Mouse (Mus musculus) embryonic fibroblast, embryonic 13.5 days (primary cell): ENCODE measurements at regions not wholly inside any gene's neighbourhood (a gene's known extent, or its start where the extent isn't known, plus 50 kb on each side); places are given as distances from the start of the nearest gene placed in this dataset.

Source experiments
- H3K27ac ChIP-seq: 2 replicates; pipeline ENCODE4 v1.5.1; 2012; ENCODE audit warnings: low read length, control low read depth, inconsistent platforms; ENCODE audit not compliant: insufficient read depth
- H3K4me1 ChIP-seq: 2 replicates; pipeline ENCODE4 v1.6.1; 2011; ENCODE audit warnings: low read length; ENCODE audit not compliant: control insufficient read depth, insufficient read depth
- H3K4me3 ChIP-seq: 2 replicates; pipeline ENCODE4 v1.5.1; 2011; ENCODE audit warnings: mild to moderate bottlenecking, control low read depth, low read length; ENCODE audit not compliant: insufficient read depth
- CTCF ChIP-seq: IDR thresholded peaks from 2 replicates; pipeline ENCODE4 v1.5.1; 2011; ENCODE audit warnings: mild to moderate bottlenecking, control low read depth, low read length, moderate library complexity, borderline replicate concordance; ENCODE audit not compliant: insufficient read depth
- POLR2A ChIP-seq: IDR thresholded peaks from 2 replicates; pipeline ENCODE4 v1.6.1; 2011; ENCODE audit warnings: low read depth, mild to moderate bottlenecking, control low read depth, low read length, moderate library complexity

DNA sequence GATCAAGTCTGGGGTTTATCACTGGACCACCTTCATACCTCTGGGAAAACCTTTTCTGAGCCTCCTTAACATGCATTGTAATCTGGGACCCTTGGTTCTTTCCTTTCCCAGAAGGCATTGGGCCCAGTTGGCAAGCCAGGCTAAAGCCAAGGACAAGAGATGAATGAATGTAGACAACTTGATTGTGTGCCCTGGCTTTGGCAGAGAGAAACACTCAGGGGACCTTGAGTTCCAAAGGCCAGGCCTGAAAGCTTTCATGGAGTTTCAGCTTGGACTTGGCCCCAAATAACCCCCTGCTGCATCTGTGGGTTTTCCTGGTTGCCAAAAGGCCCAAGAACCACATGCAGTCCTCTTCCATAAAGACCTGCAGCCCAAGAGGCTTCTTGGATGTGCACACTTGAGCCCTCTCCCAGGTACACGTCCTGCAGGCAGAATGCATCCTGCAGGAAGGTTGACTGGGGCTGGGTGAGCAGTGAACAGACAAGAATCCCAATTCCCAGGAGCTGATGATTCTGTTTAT lies 89.0 kb upstream of the Adra1b start:
- Histone ChIP-seq H3K4me1 (peaks cover 11% of the 10 kb centered on the region), H3K4me3 (no peak overlapping the region), H3K27ac (no peak overlapping the region)
- TF ChIP-seq CTCF (no peak), POLR2A (no peak)

DNA sequence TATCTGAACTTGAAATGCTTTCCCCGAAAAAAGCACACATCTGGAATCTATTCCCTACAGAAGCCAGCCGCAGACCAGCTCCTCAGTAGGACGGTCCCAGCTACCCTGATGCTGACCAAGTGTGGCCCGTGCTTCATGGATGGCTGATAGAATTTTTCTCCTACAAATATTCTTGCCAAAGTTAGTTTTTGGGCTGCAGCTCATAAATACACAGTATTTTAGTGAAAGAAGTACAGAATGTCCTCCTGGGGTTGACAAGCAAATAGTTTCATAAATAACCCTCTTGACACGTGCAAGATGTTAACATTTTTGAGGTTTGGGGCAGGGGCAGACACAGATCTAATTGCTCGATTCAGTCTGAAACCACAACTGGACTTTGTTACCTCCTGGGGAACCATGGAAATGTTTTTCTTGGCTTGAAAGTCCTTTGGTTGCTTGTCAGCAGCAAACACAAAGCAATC lies 91.0 kb upstream of the Adra1b start:
- no peak overlapping the region for H3K4me3 ChIP-seq
- peaks cover 11% of the 10 kb centered on the region for H3K4me1 ChIP-seq
- TF ChIP-seq POLR2A (no peak; the same call in 1 of the 2 replicates), CTCF (no peak)
- H3K27ac ChIP-seq: no peak overlapping the region

DNA sequence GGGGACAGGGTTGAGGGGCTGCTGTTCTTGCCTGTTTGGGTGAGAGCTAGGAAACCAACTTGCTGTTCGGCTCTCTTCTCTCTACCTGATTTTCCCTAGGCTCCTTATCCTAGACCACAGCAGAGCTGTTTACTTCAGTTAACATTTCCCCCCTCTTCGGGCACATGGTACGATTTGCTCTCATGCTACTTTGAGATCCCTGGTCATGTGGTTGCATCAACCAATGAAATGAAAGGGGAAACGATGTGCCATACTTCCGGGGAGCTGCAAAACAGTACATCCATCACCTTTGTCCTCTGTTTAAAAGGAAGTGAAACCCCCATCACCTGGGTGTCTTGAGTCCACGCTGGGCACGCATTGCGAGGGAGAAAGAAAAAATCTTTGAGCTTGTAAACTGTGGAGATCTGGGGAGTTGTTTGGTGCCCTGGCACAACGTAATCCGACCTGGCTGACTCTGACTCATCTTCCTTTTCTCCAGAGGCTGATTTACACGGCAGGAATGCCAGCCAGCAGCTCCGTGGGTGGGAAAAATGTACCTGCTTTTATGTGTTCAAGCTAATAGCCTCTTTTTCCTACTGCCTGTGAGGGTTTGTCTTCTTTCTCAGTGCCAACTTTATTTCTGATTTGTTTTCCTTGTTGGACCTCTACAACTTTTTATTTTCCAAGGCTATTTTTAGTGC lies 97.2 kb upstream of the Adra1b start:
- H3K4me3 ChIP-seq: no peak overlapping the region
- H3K27ac ChIP-seq: no peak overlapping the region
- TF ChIP-seq CTCF (no peak), POLR2A (no peak)

DNA sequence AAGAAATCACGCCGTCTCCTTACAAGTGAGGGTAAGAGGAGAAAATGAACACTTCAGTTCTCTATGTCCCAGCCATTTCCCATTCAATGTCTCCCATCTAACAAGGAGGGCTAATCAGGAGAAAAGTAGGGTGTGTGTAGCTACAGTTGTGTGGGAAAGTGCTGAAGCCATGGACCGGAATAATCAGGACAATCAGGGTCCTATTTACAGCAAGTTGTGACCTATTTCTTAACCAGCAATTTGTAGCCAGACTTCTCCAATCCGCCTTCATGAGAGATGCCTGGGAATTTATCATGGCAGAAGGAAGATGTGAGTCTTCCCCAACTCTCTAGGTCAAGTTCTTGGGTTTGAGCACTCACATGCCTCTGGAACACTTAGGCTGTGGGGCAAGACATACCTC lies 99.0 kb upstream of the Adra1b start:
- no peak for TF ChIP-seq POLR2A
- TF ChIP-seq CTCF: no peak
- Histone ChIP-seq H3K27ac (no peak overlapping the region), H3K4me3 (no peak overlapping the region), H3K4me1 (no peaks in the 10 kb centered on the region)

More for the DNA sequence above, 97.2 kb upstream of the Adra1b start:
- no peaks in the 10 kb centered on the region for H3K4me1 ChIP-seq

DNA sequence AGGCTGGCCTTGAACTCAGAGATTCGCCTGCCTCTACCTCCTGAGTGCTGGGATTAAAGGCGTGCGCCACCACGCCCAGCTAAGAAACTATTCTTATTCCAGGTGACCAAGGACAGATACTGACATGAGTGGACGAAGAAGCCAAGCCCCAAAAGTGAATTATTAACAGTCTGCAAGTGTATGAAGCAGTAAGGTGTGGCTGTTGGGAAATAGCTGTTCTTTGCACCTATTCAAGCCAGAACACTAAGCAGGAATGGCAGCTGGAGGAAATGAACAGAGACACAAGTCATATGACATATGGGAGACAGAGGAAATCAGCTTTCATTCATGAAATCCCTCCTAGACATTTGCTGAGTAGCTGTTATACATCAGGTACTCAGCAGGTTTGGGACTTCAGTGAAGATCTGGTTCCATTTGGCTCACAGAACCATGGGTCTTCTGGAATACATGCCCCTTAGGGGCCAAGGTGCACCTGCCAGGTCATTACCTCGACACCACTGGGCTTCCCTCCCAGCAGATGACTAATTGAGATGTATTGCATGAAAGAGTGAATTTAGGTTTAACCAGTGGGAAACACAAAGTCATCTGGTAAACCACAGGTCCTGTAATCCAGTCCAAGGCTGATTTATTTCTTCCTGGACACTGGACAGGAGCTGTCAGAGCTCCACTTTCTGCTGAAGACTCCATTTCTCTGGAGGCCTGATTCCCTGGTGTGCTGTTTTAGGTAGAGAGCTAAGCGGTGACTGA lies 101.0 kb upstream of the Adra1b start:
- Histone ChIP-seq H3K27ac (no peak overlapping the region), H3K4me3 (no peak overlapping the region), H3K4me1 (no peaks in the 10 kb centered on the region)
- no peak for TF ChIP-seq POLR2A
- TF ChIP-seq CTCF: no peak

DNA sequence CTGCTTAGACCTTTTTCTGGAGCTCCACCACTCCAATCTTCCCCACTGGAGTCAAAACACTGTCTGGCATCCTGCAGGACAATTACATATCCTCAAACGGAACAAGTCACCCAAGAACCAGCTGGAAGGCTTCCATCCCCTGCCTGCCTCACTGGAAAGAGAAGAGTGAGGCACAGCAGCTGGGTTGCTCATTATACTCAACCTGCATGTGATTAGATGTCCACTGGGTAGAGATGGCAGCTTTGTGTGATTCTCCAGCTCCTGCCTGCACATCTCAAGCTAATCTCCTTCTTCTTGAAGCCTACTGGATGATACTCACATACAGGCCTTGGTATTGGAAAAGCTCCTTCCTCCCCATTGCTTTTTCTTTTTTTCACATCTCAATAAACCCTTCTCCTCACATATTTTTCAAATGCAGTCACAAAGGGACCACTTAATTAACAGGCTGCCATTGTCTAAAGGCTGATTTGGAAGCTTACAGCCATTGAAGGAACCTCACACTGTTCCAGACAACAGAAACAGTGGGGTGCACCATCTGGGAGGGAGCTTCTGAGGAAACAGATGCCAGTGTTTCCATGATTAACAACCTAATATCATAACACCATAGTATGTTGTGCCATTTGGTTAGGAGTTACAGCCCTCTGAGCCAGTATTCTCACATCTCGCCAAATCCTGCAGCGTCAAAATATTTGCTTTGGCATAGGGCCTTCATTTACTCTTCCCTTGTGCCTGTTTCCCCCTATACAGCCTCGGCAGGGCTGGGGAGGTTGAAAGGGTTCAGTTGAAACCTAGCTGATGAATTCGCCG lies 101.9 kb upstream of the Adra1b start:
- TF ChIP-seq CTCF (no peak), POLR2A (no peak)
- Histone ChIP-seq H3K4me1 (no peaks in the 10 kb centered on the region), H3K27ac (no peak overlapping the region)

DNA sequence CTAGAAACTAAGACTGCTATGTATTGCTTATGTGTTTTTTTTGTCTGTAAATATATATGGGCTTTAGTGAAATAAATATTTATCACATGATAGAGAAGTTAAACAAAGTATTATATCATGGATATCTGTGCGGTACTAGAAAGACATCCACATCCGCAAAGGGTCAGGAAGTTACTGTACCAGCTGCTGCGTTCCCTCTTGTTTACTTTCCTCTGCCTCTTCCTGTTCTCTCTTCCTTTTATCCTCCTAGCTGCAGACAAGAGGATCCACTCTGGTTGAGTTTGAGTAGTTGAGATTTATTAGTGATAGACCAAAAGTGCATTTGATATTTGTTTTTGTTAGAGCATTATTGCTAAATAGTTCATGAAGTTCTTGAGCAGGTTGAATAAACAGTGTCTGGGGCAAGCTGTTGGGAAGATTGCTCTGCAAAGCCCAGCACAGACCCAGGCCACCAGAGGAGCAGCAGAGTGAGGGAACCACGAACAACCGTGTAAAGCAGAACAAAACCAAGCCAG lies 106.6 kb upstream of the Adra1b start:
- Histone ChIP-seq H3K4me1 (peaks cover 5% of the 10 kb centered on the region; the same call in 1 of the 2 replicates), H3K4me3 (no peak overlapping the region), H3K27ac (no peak overlapping the region)
- no peak for TF ChIP-seq CTCF
- TF ChIP-seq POLR2A: no peak

More for the DNA sequence above, 101.9 kb upstream of the Adra1b start:
- no peak overlapping the region for H3K4me3 ChIP-seq

DNA sequence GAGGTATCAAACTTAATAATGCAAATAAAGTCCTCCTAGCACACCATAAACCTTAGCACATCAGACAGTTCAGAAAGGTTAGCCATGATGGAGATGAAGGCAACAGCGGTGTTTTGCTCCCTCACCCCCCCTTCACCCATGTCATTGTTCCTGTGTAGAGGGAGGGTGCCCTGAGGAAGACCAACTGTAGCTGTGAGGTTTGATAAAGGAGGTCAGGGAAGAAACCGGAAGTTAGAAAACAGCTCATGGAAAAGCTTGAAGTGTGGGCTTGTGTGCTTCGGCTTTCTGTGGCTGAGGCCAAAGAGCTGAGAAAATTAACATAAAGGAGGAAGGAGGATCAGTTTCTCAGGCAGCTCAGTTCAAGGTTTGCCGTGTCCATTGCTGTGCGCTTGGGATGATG lies 111.3 kb upstream of the Adra1b start:
- Histone ChIP-seq H3K27ac (no peak overlapping the region), H3K4me1 (peaks cover 25% of the 10 kb centered on the region), H3K4me3 (no peak overlapping the region)
- TF ChIP-seq CTCF (no peak), POLR2A (no peak)

DNA sequence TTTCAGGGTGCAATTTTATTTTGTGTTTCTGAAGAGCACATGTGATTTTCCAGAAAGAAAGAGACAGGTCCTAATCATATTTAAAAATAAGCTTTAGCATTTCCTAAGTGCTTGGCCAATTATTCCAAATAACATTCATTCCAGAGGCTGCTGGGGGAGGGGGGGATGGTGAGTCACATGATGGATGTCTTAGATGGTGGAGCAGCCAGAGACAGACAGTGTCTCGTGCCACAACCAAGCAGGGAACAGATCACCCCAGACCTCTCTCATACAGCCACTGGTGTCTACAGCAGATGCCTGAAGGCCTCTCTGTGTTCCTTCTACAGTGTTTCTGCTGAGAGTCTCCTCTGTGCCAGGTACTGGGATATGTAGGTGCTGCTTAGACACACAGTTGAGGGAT lies 112.8 kb upstream of the Adra1b start:
- TF ChIP-seq CTCF: no peak
- TF ChIP-seq POLR2A: no peak
- Histone ChIP-seq H3K4me3 (no peak overlapping the region), H3K27ac (peak overlapping the region; percentile 48), H3K4me1 (peaks cover 25% of the 10 kb centered on the region)

DNA sequence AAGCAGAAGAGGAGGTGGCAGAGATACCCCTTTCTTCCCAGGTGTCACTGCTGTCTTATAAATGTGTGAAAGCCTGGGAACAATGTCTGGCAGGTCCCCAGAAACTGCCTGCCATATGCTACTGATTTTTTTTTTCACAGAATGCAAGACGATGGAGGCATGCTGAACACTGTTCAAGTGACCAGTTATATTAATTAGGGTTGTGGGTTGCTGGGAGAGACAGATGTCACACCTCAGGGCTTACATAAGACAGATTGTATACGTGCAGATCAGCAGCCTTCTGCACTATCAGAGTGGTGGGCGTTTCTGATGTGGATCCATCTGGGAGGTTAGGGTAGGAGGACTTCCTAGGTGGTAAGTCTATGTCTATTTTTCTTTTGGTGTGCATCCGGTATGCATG lies 120.6 kb upstream of the Adra1b start:
- no peak overlapping the region for H3K27ac ChIP-seq
- H3K4me3 ChIP-seq: no peak overlapping the region
- TF ChIP-seq POLR2A (no peak), CTCF (no peak)
- no peaks in the 10 kb centered on the region for H3K4me1 ChIP-seq
